Mouse (Mus musculus) layer of hippocampus, adult 2 months (tissue): Measurements from ENCODE around the gene Hspbap1. TPM values are rescaled to one million over a fixed set of nuclear protein-coding genes. Genes with fewer than 3 reads are reported as not detected.

ENCODE experiments used
- DNase-seq, 2 experiments: peaks; one replicate each; pipeline ENCODE4 v3.0.0; 2022; ENCODE audit warnings: low spot score in 2 of 2
- H3K27ac ChIP-seq: fragments of 200-600 bp; 2 replicates; pipeline ENCODE4 v1.8.1; 2022
- H3K4me3 ChIP-seq: fragments of 200-600 bp; 2 replicates; pipeline ENCODE4 v1.8.1; 2022; ENCODE audit warnings: mild to moderate bottlenecking
- CTCF ChIP-seq: fragments of 200-600 bp; conservative IDR thresholded peaks from 2 replicates; pipeline ENCODE4 v1.8.1; 2022; ENCODE audit warnings: antibody characterized with exemption, mild to moderate bottlenecking, moderate library complexity
- total RNA-seq, 2 experiments: library from RNA; stranded (reverse); gene quantifications; 2 replicates each; pipeline ENCODE4 v1.2.3; 2021

Hspbap1 gene
- total RNA-seq, 2 experiments from 2014 or later: 5.9 to 6.0 TPM

DNA sequence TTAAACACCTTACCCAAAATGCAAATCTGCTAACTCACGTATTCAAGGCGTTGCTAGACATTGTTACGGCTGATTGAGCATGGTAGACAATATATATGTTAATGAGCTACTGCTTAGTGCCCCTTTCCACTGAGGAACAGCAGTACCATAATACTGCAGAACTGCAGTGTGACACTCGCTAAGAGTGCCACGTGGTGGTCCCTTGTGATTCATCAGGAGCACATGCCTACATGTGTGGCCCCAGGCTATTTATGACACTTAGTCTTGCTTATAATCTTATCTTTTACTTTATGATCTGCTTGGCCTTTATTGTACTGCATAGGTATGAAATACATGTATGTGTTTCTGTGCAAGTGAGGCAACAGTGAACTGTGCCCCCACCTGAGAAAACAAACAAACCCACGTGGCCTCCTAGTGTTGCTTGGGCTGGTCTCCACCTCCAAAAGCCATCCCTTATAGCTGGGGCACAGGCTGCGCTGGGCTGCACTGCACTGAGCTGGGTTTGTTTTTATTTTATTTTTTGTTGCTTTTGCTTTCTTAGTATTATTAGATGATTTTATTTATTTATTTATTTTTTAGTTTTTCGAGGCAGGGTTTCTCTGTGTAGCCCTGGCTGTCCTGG lies 17.5 kb downstream of the Hspbap1 start:
- no peak overlapping the region for H3K27ac ChIP-seq
- H3K4me3 ChIP-seq: no peak overlapping the region
- TF ChIP-seq CTCF: no peak
- no peak for DNase-seq

DNA sequence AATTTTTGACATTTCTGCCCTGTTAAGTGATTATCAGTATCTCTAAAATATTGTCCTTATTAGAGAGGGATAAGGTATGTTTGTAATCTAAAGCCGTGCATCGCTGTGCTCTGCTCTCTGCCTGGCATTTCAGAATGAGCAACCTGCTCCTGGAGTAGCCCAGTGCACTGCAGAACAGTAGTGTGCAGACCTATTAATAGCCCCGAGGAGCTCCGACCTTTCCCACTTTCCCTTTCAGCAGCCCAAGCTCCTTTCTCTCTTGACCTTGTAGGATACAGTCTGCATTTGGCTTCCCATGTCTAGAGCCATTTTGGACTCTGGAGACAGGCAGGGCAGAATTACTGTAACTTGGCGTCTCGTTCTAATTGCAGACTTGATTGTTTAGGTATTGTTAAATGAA lies 18.2 kb downstream of the Hspbap1 start:
- Histone ChIP-seq H3K4me3 (no peak overlapping the region), H3K27ac (no peak overlapping the region)
- no peak for DNase-seq
- TF ChIP-seq CTCF: no peak

DNA sequence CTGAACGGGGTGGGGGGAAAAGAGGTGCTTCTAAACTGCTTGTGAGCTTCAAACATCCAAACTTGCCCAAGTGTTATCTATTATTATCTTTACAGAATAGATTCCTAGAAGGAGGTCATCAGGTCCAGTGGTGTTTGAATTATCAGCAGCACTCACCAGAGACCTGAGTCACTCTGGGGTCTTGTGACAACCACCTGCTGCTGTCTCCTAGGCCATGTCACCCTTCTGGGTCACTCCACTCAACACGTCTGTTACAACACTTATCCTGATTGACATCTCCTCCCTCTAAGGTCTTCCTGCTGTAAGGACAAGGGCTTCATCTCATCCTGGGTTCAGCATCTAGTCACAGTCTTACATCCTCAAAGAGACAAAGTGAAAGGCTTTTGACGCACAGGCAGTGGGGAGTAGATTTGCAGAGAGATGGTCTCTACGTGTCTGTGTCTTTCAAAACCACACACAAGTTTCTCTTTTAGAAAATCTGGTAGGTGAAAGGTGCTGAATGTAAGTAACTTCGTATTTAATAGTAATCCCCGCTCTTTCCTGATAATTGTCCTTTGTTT lies 21.9 kb downstream of the Hspbap1 start:
- no peak for TF ChIP-seq CTCF
- DNase-seq: no peak
- H3K27ac ChIP-seq: no peak overlapping the region
- no peak overlapping the region for H3K4me3 ChIP-seq

DNA sequence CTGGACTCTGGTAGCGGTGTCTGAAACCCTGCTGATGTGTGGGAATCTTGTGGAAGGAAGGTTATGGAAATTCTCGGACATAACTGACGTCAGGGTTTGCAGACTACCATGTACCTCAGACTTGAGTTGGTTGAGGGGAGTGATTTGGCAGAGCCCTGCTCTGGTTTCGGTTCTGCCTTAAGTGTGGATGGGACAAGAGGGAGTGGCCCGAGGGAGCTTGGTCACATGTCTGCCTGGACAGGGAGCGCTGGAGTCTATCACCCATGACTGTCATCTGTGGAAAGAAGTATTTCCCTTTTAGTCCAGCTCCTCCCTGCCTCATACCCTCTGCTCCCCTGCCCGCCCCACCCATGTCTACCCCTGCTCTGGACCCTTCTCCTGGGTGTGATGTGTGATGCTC lies 32.0 kb downstream of the Hspbap1 start:
- H3K4me3 ChIP-seq: no peak overlapping the region
- no peak for DNase-seq
- no peak overlapping the region for H3K27ac ChIP-seq
- TF ChIP-seq CTCF: no peak

DNA sequence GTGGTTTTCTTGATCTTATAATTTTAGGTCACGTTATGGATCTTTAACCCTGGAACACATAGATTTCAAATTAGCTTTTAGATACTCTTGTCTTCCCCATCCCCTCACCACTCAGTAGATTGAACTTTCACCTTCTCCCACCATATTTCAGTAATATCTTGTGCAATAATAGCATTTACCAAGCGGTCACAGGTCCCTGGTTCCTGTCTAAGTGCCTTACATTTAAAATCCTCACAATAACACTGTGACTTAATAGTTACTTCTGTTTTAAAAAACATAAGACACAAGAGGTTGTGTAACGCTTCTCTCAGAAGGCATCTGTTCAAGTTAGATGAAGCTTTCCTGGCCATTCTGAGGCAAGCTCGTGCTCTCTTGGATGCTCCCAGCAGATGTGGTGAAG lies 33.5 kb downstream of the Hspbap1 start:
- Histone ChIP-seq H3K4me3 (no peak overlapping the region), H3K27ac (no peak overlapping the region)
- no peak for DNase-seq
- TF ChIP-seq CTCF: no peak

DNA sequence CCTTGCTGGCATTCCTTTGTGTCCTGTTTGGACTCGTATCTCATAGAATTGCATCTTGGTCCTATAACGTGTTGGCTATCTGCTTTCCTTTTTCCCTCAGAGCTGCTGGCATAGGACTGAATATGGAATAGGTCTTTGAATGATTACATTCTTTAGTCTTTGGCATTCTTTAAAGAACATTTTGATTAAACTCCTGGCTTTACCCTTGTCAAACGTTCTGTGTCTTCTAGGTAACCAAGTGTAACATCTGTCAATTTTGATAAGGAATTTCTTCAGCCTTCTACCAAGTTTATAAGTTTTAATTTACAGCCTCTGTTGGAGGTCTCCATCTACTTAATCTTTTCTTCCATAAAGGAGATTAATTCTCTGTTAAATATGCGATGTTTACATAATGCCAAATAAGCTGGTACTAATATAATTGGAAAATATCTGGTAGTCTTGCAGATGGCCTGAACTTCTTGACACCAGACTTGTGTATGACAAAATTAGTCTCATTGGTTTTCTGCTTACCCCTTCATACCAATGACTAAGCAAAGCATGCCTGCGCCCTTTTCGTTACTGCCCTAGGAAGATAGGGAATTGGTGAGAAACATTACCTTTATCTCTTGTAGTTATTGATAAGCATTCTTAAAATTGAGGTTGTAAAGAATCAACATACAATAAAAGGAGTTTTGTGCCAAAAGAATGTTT lies 36.9 kb downstream of the Hspbap1 start:
- no peak overlapping the region for H3K4me3 ChIP-seq

DNA sequence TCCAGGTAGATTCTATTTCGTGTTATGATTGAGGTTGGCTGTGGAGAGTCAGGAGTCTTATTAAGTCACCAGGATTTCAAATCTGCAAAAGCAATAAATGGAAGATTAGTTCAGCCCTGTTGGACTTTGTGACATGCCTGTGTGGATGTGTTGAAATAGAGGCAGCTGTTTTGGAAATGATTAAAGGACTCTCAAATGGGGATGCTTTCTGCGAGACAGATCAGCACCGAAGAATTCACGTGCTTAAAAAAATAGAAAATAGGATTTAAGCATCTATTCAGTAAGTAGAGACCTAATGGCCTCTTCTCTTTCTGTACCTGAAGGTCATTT lies 37.5 kb downstream of the Hspbap1 start:
- no peak for DNase-seq
- no peak for TF ChIP-seq CTCF
- Histone ChIP-seq H3K4me3 (no peak overlapping the region), H3K27ac (no peak overlapping the region)

More for the DNA sequence above, 36.9 kb downstream of the Hspbap1 start:
- no peak overlapping the region for H3K27ac ChIP-seq
- TF ChIP-seq CTCF: no peak
- no peak for DNase-seq

DNA sequence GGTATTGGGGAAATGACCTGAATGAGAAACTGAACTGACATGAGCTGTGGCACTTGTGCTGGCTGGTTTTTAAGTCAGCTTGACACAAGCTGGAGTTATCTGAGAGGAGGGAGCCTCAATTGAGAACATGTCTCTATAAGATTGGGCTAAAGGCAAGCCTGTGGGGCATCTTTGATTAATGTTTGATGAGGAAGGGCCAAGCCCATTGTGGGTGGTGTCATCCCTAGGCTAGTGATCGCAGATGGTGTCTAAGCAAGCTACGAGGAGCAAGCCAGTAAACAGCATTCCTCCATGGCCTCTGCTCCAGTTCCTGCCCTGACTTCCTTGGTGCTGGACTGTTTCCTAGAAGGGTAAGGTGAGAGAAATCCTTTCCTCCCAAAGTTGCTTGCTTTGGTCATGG lies 38.7 kb downstream of the Hspbap1 start:
- TF ChIP-seq CTCF: no peak
- H3K27ac ChIP-seq: no peak overlapping the region
- no peak for DNase-seq
- H3K4me3 ChIP-seq: no peak overlapping the region

DNA sequence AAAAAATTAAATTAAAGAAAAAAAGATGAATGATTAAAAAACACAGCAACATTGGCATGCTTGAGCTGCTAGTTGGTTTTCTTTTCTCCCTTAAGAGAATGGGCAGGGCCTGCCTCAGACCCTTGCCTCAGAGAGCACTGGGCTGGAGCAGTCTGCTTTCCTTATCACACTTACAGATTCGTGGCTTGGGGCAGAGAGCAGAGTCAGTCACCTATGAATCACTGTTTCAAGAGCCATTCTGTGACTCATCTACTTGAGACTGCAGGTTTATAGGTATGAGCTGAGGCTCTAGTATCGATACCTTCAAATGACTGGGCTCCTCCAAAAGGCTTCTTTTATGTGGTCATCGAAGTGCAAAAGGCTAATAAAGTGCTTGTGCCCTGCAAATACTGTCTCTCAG lies 42.9 kb downstream of the Hspbap1 start:
- DNase-seq: no peak
- H3K4me3 ChIP-seq: no peak overlapping the region
- no peak overlapping the region for H3K27ac ChIP-seq
- no peak for TF ChIP-seq CTCF

DNA sequence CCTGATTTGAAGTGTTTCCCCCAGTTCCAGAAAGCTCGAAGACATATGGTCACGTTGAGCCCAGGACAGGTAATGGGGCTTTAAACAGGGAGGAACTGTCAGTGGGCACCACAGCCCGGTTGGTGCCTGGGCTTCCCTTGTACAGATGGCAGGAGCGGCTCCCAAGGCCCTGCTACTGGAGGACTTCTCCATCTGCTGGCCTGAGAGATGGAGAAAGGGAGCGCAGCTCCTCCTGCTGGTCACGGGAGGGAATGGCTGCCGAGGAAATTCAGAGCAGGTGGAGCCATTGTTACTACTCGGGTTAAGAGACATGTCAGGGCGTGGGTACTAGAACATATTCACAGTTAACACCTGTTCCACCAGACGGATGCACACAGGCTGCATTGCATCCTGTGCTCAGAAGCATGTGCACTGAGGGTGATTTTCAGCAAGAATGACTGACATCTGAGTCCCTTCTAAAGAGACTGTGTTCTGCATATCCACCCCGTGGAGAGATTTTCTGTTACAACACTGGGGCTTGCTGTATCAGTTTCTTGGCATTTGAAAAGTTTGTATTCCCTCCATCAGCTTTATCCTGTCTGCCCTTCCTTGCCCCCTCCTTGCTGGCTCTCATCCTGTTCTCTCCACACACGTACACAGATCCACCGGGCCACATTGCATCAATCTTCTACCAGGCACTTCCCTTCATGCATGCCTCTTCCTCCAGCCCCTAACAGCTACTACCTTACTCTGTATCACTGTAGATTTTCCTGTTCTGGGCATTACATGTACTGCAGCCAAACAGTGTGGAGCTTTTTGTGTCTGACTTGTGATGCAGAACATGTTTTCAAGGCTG lies 47.3 kb downstream of the Hspbap1 start:
- peak; percentile 81 to 87 for DNase-seq
- H3K4me3 ChIP-seq: no peak overlapping the region
- peak; percentile 97 for TF ChIP-seq CTCF
- H3K27ac ChIP-seq: no peak overlapping the region

DNA sequence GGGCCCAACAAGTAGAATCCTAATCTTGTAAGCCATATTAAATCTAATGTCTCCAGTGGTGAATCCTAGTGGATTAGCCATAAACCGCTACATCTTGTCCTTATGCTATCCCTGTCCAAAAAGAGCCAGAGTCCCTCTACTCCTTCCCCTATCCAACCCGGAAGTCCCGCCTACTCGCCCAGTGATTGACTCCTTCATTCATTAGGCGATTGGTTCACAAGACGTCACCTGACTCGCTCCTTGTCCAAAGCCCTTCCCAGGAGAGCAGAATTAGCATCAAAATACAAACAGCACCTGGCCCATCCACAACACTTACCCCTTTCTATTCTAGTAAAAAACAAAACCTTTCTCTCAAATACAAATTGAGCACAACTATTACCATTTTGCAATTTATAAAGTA lies 59.8 kb downstream of the Hspbap1 start:
- peak in 1 of 2 experiments; percentile 21 for DNase-seq
- H3K27ac ChIP-seq: no peak overlapping the region
- TF ChIP-seq CTCF: no peak
- no peak overlapping the region for H3K4me3 ChIP-seq

DNA sequence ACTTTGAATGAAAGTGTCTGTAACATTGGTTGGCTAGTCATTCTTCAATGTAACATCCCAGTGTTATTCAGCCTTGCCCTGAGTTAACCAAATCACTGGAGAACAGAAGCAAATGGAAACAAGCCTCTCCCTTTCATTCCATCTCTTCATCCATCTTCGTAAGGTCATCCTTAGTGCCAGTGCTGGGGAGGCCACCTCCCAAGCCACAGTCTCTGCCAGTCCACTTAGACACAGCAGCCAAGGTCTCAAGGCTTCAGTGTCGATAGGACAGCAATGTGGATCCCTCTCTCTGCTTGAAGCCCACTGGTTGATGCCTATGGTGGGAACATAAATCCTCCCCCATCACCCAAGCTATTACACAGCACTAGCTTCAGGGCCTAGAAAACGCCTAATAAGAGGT lies 62.8 kb downstream of the Hspbap1 start:
- H3K4me3 ChIP-seq: no peak overlapping the region
- no peak for TF ChIP-seq CTCF
- no peak for DNase-seq

DNA sequence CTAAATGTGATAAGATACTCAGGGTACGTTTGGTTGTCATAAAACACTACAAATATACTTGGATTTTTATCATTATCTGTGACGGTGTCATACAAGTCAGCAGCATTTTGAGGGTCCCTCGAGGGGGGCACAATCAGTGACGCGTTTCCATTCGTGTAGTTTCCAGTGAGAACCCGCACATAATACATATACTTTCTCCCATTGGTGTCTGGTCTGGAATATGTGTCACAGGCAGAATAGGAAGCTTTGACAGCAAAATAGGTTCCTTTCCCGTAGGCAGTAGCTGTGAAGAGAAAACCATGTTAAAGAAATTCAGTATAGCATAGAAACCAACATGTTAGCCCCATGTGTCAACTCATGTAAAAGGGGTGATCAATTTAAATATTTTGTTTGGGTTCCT lies 64.5 kb downstream of the Hspbap1 start:
- no peak overlapping the region for H3K4me3 ChIP-seq
- no peak for TF ChIP-seq CTCF
- DNase-seq: no peak
- no peak overlapping the region for H3K27ac ChIP-seq

More for the DNA sequence above, 62.8 kb downstream of the Hspbap1 start:
- H3K27ac ChIP-seq: no peak overlapping the region

DNA sequence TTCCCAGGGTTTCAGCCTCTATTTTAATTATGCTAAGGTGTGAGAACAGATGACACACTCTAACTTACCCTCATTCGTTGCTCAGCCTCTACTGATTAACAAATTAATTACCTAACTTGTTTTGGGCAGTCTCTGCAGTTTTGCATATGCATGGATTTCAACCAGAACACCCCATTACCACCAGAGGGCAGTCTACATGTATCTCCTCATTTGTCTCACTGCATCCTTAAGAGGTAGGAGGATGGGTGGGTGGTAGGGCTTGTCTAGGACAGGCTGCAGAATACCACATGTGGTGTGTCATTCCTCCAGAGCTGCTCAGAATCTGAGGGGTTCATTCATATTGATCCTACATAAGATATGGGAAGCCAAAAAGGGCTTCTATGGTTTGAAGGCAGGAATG lies 69.5 kb downstream of the Hspbap1 start:
- TF ChIP-seq CTCF: peak; percentile 82
- H3K4me3 ChIP-seq: no peak overlapping the region
- H3K27ac ChIP-seq: no peak overlapping the region
- peak; percentile 20 to 28 for DNase-seq
